Mouse (Mus musculus) C2C12 (cell line): ENCODE results near the gene Nectin2.

ENCODE experiments used
- CEBPB ChIP-seq: IDR thresholded peaks from one replicate; pipeline ENCODE4 v1.6.1; 2011; ENCODE audit warnings: low read depth, mild to moderate bottlenecking, control low read depth, moderate library complexity
- CTCF ChIP-seq: IDR thresholded peaks from one replicate; pipeline ENCODE4 v1.5.1; 2011; ENCODE audit not compliant: control insufficient read depth, insufficient read depth, insufficient read length
- MAX ChIP-seq: IDR thresholded peaks from one replicate; pipeline ENCODE4 v1.6.1; 2011; ENCODE audit warnings: mild to moderate bottlenecking, control low read depth

- TF ChIP-seq CEBPB (no peak), CTCF (no peak), MAX (no peak)
These were observed 19.4 kb upstream of the Nectin2 start for GRCm38 (mm10) chr7:19769434-19770374.
